Mouse (Mus musculus) MEL (cell line): Measurements from ENCODE around the gene Kcne1l.

Source experiments
- BHLHE40 ChIP-seq: IDR thresholded peaks from 2 replicates; pipeline ENCODE4 v1.6.1; 2012; ENCODE audit warnings: low read depth, mild to moderate bottlenecking, inconsistent platforms, low read length, improper control_type of control experiment, borderline replicate concordance
- CHD1 ChIP-seq: IDR thresholded peaks from 2 replicates; pipeline ENCODE4 v1.6.1; 2012; ENCODE audit warnings: low read depth, mild to moderate bottlenecking, inconsistent platforms, low read length, improper control_type of control experiment
- CHD2 ChIP-seq: IDR thresholded peaks from 2 replicates; pipeline ENCODE4 v1.6.1; 2011; ENCODE audit warnings: low read length, improper control_type of control experiment
- CTCF ChIP-seq, 3 experiments: IDR thresholded peaks in 2 of 3; conservative IDR thresholded peaks in 1 of 3; 2 replicates each; pipeline ENCODE4 v1.5.1; 2011 to 2012; ENCODE audit warnings: low read length in 3 of 3, low read depth in 2 of 3, mild to moderate bottlenecking in 2 of 3, improper control_type of control experiment in 1 of 3, inconsistent platforms in 1 of 3, mixed read lengths in 1 of 3, moderate library complexity in 1 of 3; ENCODE audit not compliant: control insufficient read depth in 1 of 3, insufficient read depth in 1 of 3, poor library complexity in 1 of 3, severe bottlenecking in 1 of 3
- MAZ ChIP-seq: IDR thresholded peaks from 2 replicates; pipeline ENCODE4 v1.6.1; 2012; ENCODE audit warnings: low read depth, mild to moderate bottlenecking, inconsistent platforms, low read length, improper control_type of control experiment
- MXI1 ChIP-seq: IDR thresholded peaks from 2 replicates; pipeline ENCODE4 v1.6.1; 2011; ENCODE audit warnings: mild to moderate bottlenecking, low read depth, low read length, improper control_type of control experiment
- POLR2A ChIP-seq, 2 experiments: IDR thresholded peaks; 2 replicates each; pipeline ENCODE4 v1.6.1; 2011 to 2012; ENCODE audit warnings: low read length in 2 of 2, mild to moderate bottlenecking in 2 of 2, control low read depth in 1 of 2, improper control_type of control experiment in 1 of 2, low read depth in 1 of 2, moderate library complexity in 1 of 2; ENCODE audit not compliant: control insufficient read depth in 1 of 2, insufficient read depth in 1 of 2, poor library complexity in 1 of 2
- RAD21 ChIP-seq: IDR thresholded peaks from 2 replicates; pipeline ENCODE4 v1.6.1; 2011; ENCODE audit warnings: mild to moderate bottlenecking, low read depth, low read length, improper control_type of control experiment
- TAL1 ChIP-seq: IDR thresholded peaks from 2 replicates; pipeline ENCODE4 v1.6.1; 2012; ENCODE audit warnings: mild to moderate bottlenecking, inconsistent platforms, low read length, moderate library complexity, mixed read lengths
- ZNF384 ChIP-seq: IDR thresholded peaks from 2 replicates; pipeline ENCODE4 v1.6.1; 2012; ENCODE audit warnings: low read depth, mild to moderate bottlenecking, inconsistent platforms, low read length, improper control_type of control experiment

GRCm38 (mm10) chrX:142305869-142306581 lies at the start of gene Kcne1l:
- no peak for TF ChIP-seq BHLHE40
- TF ChIP-seq CTCF (IDR thresholded peaks at IDR 0.05 in 2 of 3, conservative IDR thresholded peaks at IDR 0.05 in 1 of 3; ENCODE audit: control insufficient read depth in 1 of 3, insufficient read depth in 1 of 3, low read depth in 2 of 3, low read length in 3 of 3, poor library complexity in 1 of 3, severe bottlenecking in 1 of 3), result no peak
- no peak for TF ChIP-seq MXI1
- no peak for TF ChIP-seq RAD21
- no peak for TF ChIP-seq ZNF384
- no peak for TF ChIP-seq POLR2A (IDR thresholded peaks at IDR 0.05; ENCODE audit: control insufficient read depth in 1 of 2, insufficient read depth in 1 of 2, low read depth in 1 of 2, low read length in 2 of 2, poor library complexity in 1 of 2)
- TF ChIP-seq CHD2, result no peak
- no peak for TF ChIP-seq CHD1
- TF ChIP-seq TAL1, result no peak
- no peak for TF ChIP-seq MAZ
